Mouse (Mus musculus) forebrain, embryonic 14.5 days (tissue): ENCODE results near the gene Tbc1d10a. TPM values are rescaled to one million over a fixed set of nuclear protein-coding genes. Genes with fewer than 3 reads are reported as not detected.

ENCODE experiments used
- ATAC-seq: fragments of 200-750 bp; cut with Nextera tagmentation; 2 replicates; pipeline ENCODE4 v1.8.0; 2017; ENCODE audit warnings: mild to moderate bottlenecking, moderate library complexity
- DNase-seq: peaks from one replicate; pipeline ENCODE4 v3.0.0-alpha.2; 2015; ENCODE audit warnings: low spot score
- H3K27ac ChIP-seq: fragments of 300-500 bp; sonication (generic); 2 replicates; pipeline ENCODE4 v1.5.1; 2014; ENCODE audit warnings: low read depth, mild to moderate bottlenecking, control low read depth, low read length, moderate library complexity
- H3K27me3 ChIP-seq: fragments of 300-500 bp; sonication (generic); replicated peaks from 2 replicates; pipeline ENCODE4 v1.6.1; 2014; ENCODE audit warnings: low read length, control low read depth, mixed read lengths; ENCODE audit not compliant: control insufficient read depth, insufficient read depth
- H3K36me3 ChIP-seq: fragments of 300-500 bp; sonication (generic); 2 replicates; pipeline ENCODE4 v1.6.1; 2014; ENCODE audit warnings: low read length, control low read depth; ENCODE audit not compliant: control insufficient read depth, insufficient read depth
- H3K4me1 ChIP-seq: fragments of 300-500 bp; sonication (generic); 2 replicates; pipeline ENCODE4 v1.6.1; 2014; ENCODE audit warnings: antibody characterized with exemption, low read length, control low read depth; ENCODE audit not compliant: control insufficient read depth, insufficient read depth
- H3K4me2 ChIP-seq: fragments of 300-500 bp; sonication (generic); 2 replicates; pipeline ENCODE4 v1.6.1; 2014; ENCODE audit warnings: mild to moderate bottlenecking, control low read depth, low read length
- H3K4me3 ChIP-seq: fragments of 300-500 bp; sonication (generic); 2 replicates; pipeline ENCODE4 v1.5.1; 2014; ENCODE audit warnings: low read depth, low read length, control low read depth
- H3K9ac ChIP-seq: fragments of 300-500 bp; sonication (generic); 2 replicates; pipeline ENCODE4 v1.6.1; 2014; ENCODE audit warnings: mild to moderate bottlenecking, low read length, control low read depth, moderate library complexity
- H3K9me3 ChIP-seq: fragments of 300-500 bp; sonication (generic); replicated peaks from 2 replicates; pipeline ENCODE4 v1.6.1; 2016; ENCODE audit warnings: low read length, control low read depth, mixed read lengths; ENCODE audit not compliant: control insufficient read depth
- WGBS: fragments of 180-500 bp; shearing (Covaris S2); extraction: QIAGEN DNeasy Blood & Tissue Kit; methylation state at CpG from one replicate; pipeline ENCODE4 v1.1.7; 2014; 5-methylcytosine and 5-hydroxymethylcytosine counted together
- microRNA-seq: library from miRNA; unstranded; fragments of <30 nt; microRNA quantifications from one replicate; pipeline ENCODE4, GENCODE M21; 2016
- polyA plus RNA-seq: library from polyadenylated mRNA; unstranded; fragments of >200 nt; fragmentation: Nextera tagmentation; extraction: Ambion mirVana; gene quantifications from 2 replicates; pipeline ENCODE4 v1.2.1, GENCODE M21; 2014

The Tbc1d10a gene
- polyA plus RNA-seq, 1 experiment from 2014 or later, result 13.3 TPM

DNA sequence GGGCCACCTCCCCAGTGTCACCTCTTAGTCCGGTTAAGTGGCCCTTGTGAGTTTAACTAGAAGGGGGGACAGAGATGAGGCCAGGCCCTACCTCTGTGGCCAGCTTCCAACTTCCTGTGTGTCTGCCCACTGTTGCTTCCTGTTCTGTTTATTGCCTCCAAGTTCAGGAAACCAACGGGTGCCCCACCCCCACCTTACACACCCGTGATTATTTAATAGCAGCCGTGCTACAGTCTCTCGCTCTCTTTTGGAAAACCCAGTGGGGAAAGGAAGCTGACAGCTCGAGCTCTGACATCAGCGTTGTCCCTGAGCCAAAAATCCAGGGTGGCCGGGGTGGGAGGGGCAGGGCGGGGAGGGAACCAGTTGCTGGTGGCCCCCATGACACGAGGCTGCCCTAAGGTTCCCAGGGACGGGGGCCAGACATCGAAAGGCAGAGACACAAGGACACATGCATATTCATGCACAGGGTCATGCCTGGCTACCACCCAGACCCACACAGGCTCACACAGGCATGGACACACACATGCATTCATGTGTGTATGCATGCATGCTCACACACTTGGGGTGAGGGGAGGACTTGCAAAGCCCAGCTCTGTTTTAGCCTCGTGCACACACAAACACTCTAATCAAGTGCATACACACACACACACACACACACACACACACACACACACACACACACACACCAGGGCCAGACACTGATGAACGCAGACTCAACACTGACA, 74.0 kb downstream of the Tbc1d10a start:
- no peaks in the 10 kb centered on the region for H3K36me3 ChIP-seq
- H3K9ac ChIP-seq, result 0 out of 2 replicates have a peak overlapping the region, but pooled peaks have one; percentile 1
- H3K9me3 ChIP-seq, result no peaks in the 10 kb centered on the region
- DNase-seq (peak; percentile 71), ATAC-seq (peak; percentile 36)
- no peak overlapping the region for H3K27ac ChIP-seq
- no peak overlapping the region for H3K4me3 ChIP-seq
- H3K27me3 ChIP-seq, result peaks cover 7% of the 10 kb centered on the region
- peaks cover 11% of the 10 kb centered on the region for H3K4me1 ChIP-seq
- peak overlapping the region; percentile 14; the same call in 1 of the 2 replicates for H3K4me2 ChIP-seq
- 22% methylated on average over 14 of the region's 14 CpGs for WGBS

DNA sequence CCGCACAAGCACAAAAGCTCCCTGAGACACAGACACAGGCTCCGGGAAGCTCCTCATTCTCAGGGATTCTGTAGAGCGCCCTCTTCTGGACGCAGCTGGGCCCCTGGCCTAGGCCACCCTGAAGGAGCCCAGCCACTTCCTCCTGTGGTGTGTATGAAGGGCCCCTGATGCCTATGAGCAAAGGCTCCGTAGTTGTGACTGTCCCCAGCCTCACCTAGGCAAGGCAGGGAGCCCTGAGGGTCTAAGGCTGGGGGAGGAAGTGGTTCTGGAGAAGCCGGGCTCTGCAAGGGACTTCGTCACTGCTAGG, 74.6 kb downstream of the Tbc1d10a start:
- WGBS, result 32% methylated on average over 7 of the region's 7 CpGs

DNA sequence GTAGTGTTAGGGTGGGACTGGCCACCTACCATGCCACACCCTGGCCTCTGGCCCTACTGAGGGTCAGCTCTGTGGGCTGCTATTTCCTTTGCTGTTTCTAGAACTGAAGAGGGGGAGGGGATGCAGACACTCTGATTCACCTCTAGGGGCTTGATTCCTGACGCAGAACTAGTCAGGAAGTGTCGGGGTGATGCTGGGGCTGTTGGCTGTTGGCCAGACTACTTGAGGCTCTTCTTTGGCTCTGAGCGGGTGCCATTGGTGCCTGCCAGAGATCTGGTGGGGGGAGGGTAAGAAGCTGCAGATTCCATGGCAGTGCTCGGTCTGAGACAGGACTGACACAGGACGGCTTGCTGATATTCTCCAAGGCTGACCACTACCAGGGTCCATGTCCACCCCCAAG, 75.4 kb downstream of the Tbc1d10a start:
- Histone ChIP-seq H3K27ac (no peak overlapping the region), H3K27me3 (peaks cover 20% of the 10 kb centered on the region), H3K4me2 (no peak overlapping the region), H3K9me3 (no peaks in the 10 kb centered on the region), H3K4me3 (no peak overlapping the region), H3K36me3 (no peaks in the 10 kb centered on the region), H3K4me1 (peaks cover 11% of the 10 kb centered on the region), H3K9ac (no peak overlapping the region)
- WGBS, result 14% methylated on average over 5 of the region's 5 CpGs
- peak; percentile 87 for DNase-seq
- ATAC-seq, result peak; percentile 20; the same call in 1 of the 2 replicates

More for the DNA sequence above, 74.6 kb downstream of the Tbc1d10a start:
- H3K36me3 ChIP-seq, result no peaks in the 10 kb centered on the region
- peaks cover 12% of the 10 kb centered on the region for H3K27me3 ChIP-seq
- no peak overlapping the region for H3K4me2 ChIP-seq
- H3K9me3 ChIP-seq, result no peaks in the 10 kb centered on the region
- peaks cover 11% of the 10 kb centered on the region for H3K4me1 ChIP-seq
- ATAC-seq (no peak), DNase-seq (peak; percentile 54)
- no peak overlapping the region for H3K27ac ChIP-seq
- H3K9ac ChIP-seq, result no peak overlapping the region
- H3K4me3 ChIP-seq, result no peak overlapping the region

DNA sequence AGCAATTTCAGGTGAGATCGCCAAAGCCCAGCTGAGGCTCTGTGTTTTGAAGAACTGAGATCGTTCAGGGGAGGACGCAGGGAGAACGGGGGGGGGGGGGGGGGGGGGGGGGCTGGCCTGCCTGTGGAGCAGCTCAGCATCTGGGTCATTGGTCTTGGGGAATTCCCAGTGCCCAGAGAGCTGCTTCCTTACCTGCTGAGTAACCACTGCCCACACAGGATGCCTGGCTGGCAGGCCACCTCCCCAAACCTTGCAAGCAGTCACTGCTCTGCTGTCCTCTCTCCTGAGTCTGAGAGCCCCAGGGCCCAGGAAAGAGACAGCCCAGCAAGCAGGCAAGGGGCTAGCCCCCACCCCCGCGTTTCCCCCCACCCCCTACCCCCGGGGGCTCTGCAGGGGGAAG, 76.3 kb downstream of the Tbc1d10a start:
- Histone ChIP-seq H3K4me1 (peaks cover 11% of the 10 kb centered on the region), H3K4me3 (no peak overlapping the region), H3K27ac (no peak overlapping the region), H3K36me3 (no peaks in the 10 kb centered on the region), H3K27me3 (peaks cover 29% of the 10 kb centered on the region), H3K9me3 (no peaks in the 10 kb centered on the region), H3K4me2 (no peak overlapping the region), H3K9ac (no peak overlapping the region)
- WGBS, result 19% methylated on average over 6 of the region's 7 CpGs
- ATAC-seq (no peak), DNase-seq (no peak)

DNA sequence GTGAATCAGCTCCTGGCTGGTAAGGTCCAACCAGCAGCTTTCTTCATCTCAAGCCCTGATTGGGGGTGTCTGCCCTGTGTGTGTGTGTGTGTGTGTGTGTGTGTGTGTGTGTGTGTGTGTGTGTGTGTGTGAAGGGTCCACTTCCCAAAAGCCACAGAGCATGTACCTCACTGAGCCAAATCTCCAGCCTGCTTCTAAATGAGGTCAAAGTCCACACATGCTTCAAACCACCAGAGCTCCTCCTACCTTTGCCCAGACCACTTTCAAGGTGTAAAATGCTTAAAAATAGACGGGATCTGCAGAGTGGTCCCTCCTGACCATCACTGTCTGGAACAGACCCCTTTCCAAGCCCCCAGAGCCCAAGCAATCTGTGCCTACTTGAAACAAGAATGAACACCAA, 76.7 kb downstream of the Tbc1d10a start:
- Histone ChIP-seq H3K9me3 (no peaks in the 10 kb centered on the region), H3K36me3 (no peaks in the 10 kb centered on the region), H3K27me3 (peaks cover 33% of the 10 kb centered on the region), H3K4me3 (no peak overlapping the region), H3K4me1 (peaks cover 11% of the 10 kb centered on the region), H3K4me2 (no peak overlapping the region), H3K27ac (no peak overlapping the region), H3K9ac (no peak overlapping the region)
- ATAC-seq (no peak), DNase-seq (no peak)
- WGBS, result 26% methylated on average over 1 of the region's 1 CpGs

DNA sequence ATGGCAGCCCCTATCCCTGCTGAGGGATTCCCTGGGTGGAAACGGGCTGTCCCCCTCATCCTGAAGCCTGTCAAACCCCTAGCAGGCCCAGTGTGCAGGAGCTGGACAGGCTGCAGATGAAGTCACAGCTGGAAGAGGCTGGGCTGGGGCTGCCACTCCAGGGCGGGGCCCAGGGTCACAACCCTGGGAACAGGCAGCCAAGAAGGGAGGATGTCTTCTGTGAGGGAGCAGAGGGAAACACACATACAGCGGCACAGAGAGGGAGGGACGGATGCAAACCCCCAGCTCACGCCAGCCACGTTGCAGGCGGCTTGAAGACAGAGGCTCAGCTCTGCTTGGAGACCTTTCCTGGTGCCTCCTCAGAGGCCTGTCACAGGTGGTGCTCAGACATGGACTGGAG, 77.5 kb downstream of the Tbc1d10a start:
- peaks cover 37% of the 10 kb centered on the region for H3K27me3 ChIP-seq

More for the DNA sequence above, 77.5 kb downstream of the Tbc1d10a start:
- Histone ChIP-seq H3K27ac (no peak overlapping the region), H3K4me2 (no peak overlapping the region), H3K9me3 (no peaks in the 10 kb centered on the region), H3K36me3 (no peaks in the 10 kb centered on the region), H3K4me3 (no peak overlapping the region), H3K4me1 (peaks cover 11% of the 10 kb centered on the region), H3K9ac (no peak overlapping the region)
- DNase-seq (no peak), ATAC-seq (no peak)
- 62% methylated on average over 7 of the region's 7 CpGs for WGBS

Small RNA genes within 50 kb of the gene (microRNA-seq; reads per million reads assigned to microRNA genes)
- gene Mir3060, result 2.1 reads per million, percentile 12 among the genes with 10 or more reads in this experiment

Other genes starting within 250 kb of the Tbc1d10a start
- 55.2 and 61.5 TPM in 2 replicates for gene Pes1, start 222.8 kb upstream of the Tbc1d10a start, polyA plus RNA-seq
- not detected in 2 replicates for gene 4930556J24Rik, start 210.0 kb upstream of the Tbc1d10a start, polyA plus RNA-seq
- 1.6 and 2.0 TPM in 2 replicates for gene Gal3st1, start 203.2 kb upstream of the Tbc1d10a start, polyA plus RNA-seq
- not detected in 2 replicates for gene Sec14l4, start 155.3 kb upstream of the Tbc1d10a start, polyA plus RNA-seq
- gene Sec14l3, start 121.9 kb upstream of the Tbc1d10a start, polyA plus RNA-seq, result 0.52 and 1.1 TPM in 2 replicates
- gene Mtfp1, start 91.3 kb upstream of the Tbc1d10a start, polyA plus RNA-seq, result 6.7 and 7.8 TPM in 2 replicates
- 1.1 and 1.4 TPM in 2 replicates for gene Sec14l2, start 63.4 kb upstream of the Tbc1d10a start, polyA plus RNA-seq
- 44.3 and 45.5 TPM in 2 replicates for gene Rnf215, start 51.6 kb upstream of the Tbc1d10a start, polyA plus RNA-seq
- gene Ccdc157, start 26.5 kb upstream of the Tbc1d10a start, polyA plus RNA-seq, result 2.4 and 2.9 TPM in 2 replicates
- 51.5 and 59.3 TPM in 2 replicates for gene Sf3a1, start 26.4 kb upstream of the Tbc1d10a start, polyA plus RNA-seq
- gene Castor1, start 31.4 kb downstream of the Tbc1d10a start, polyA plus RNA-seq, result 1.6 and 1.8 TPM in 2 replicates
- gene Osm, start 49.6 kb downstream of the Tbc1d10a start, polyA plus RNA-seq, result 0.14 TPM in 1 of 2 replicates, not detected in the other
- not detected in 2 replicates for gene Lif, start 70.8 kb downstream of the Tbc1d10a start, polyA plus RNA-seq